Mouse (Mus musculus): ENCODE measurements at regions not wholly inside any gene's neighbourhood (a gene's known extent, or its start where the extent isn't known, plus 50 kb on each side); places are given as distances from the start of the nearest gene placed in this dataset.

GRCm38 (mm10) chr4:62807926-62808552 is 157.3 kb upstream of the Zfp618 start:
- no peak for DNase-seq (ENCODE audit: low spot score in 2 of 2)

- no peak for DNase-seq (ENCODE audit: low spot score in 2 of 2)
Measured at GRCm38 (mm10) chr4:62808553-62808950, 156.8 kb upstream of the Zfp618 start.

GRCm38 (mm10) chr4:62809048-62809447 is 156.3 kb upstream of the Zfp618 start:
- DNase-seq (ENCODE audit: low spot score in 2 of 2) = no peak

GRCm38 (mm10) chr4:62819889-62820288 is 145.5 kb upstream of the Zfp618 start:
- DNase-seq (ENCODE audit: low spot score in 2 of 2) = no peak

- no peak for DNase-seq (ENCODE audit: low spot score in 2 of 2)
Measured at GRCm38 (mm10) chr4:62821288-62821687, 144.1 kb upstream of the Zfp618 start.

- DNase-seq (ENCODE audit: low spot score in 2 of 2) = peak; percentile 56 to 73
Measured at GRCm38 (mm10) chr4:62822568-62822967, 142.8 kb upstream of the Zfp618 start.

GRCm38 (mm10) chr4:62823082-62823481 is 142.3 kb upstream of the Zfp618 start:
- no peak for DNase-seq (ENCODE audit: low spot score in 2 of 2)

GRCm38 (mm10) chr4:62823555-62824250 is 141.7 kb upstream of the Zfp618 start:
- DNase-seq (ENCODE audit: low spot score in 2 of 2) = no peak

- DNase-seq (ENCODE audit: low spot score in 2 of 2) = no peak
Measured at GRCm38 (mm10) chr4:62824581-62824980, 140.8 kb upstream of the Zfp618 start.

- no peak for DNase-seq (ENCODE audit: low spot score in 2 of 2)
Measured at GRCm38 (mm10) chr4:62825256-62825655, 140.1 kb upstream of the Zfp618 start.

GRCm38 (mm10) chr4:62828963-62829362 is 136.4 kb upstream of the Zfp618 start:
- DNase-seq (ENCODE audit: low spot score in 2 of 2) = no peak

- peak in 1 of 2 experiments; percentile 43 for DNase-seq (ENCODE audit: low spot score in 2 of 2)
Measured at GRCm38 (mm10) chr4:62833944-62834343, 131.4 kb upstream of the Zfp618 start.

- no peak for DNase-seq (ENCODE audit: low spot score in 2 of 2)
Measured at GRCm38 (mm10) chr4:62836875-62837274, 128.5 kb upstream of the Zfp618 start.

GRCm38 (mm10) chr4:62850526-62850925 is 114.8 kb upstream of the Zfp618 start:
- no peak for DNase-seq (ENCODE audit: low spot score in 2 of 2)

- DNase-seq (ENCODE audit: low spot score in 2 of 2) = no peak
Measured at GRCm38 (mm10) chr4:62853335-62853734, 112.0 kb upstream of the Zfp618 start.

- DNase-seq (ENCODE audit: low spot score in 2 of 2) = no peak
Measured at GRCm38 (mm10) chr4:62856406-62856805, 109.0 kb upstream of the Zfp618 start.

- no peak for DNase-seq (ENCODE audit: low spot score in 2 of 2)
Measured at GRCm38 (mm10) chr4:62862756-62863155, 102.6 kb upstream of the Zfp618 start.

GRCm38 (mm10) chr4:62870391-62870983 is 94.9 kb upstream of the Zfp618 start:
- DNase-seq (ENCODE audit: low spot score in 2 of 2) = peak in 1 of 2 experiments; percentile 23

GRCm38 (mm10) chr4:62872562-62872961 is 92.8 kb upstream of the Zfp618 start:
- no peak for DNase-seq (ENCODE audit: low spot score in 2 of 2)

- DNase-seq (ENCODE audit: low spot score in 2 of 2) = no peak
Measured at GRCm38 (mm10) chr4:62873986-62874385, 91.4 kb upstream of the Zfp618 start.

GRCm38 (mm10) chr4:62878063-62878462 is 87.3 kb upstream of the Zfp618 start:
- no peak for DNase-seq (ENCODE audit: low spot score in 2 of 2)

- peak in 1 of 2 experiments; percentile 24 for DNase-seq (ENCODE audit: low spot score in 2 of 2)
Measured at GRCm38 (mm10) chr4:62878927-62879326, 86.4 kb upstream of the Zfp618 start.
